12 mouse cellular contexts compared by ENCODE assay signal in the genomic region with DNA sequence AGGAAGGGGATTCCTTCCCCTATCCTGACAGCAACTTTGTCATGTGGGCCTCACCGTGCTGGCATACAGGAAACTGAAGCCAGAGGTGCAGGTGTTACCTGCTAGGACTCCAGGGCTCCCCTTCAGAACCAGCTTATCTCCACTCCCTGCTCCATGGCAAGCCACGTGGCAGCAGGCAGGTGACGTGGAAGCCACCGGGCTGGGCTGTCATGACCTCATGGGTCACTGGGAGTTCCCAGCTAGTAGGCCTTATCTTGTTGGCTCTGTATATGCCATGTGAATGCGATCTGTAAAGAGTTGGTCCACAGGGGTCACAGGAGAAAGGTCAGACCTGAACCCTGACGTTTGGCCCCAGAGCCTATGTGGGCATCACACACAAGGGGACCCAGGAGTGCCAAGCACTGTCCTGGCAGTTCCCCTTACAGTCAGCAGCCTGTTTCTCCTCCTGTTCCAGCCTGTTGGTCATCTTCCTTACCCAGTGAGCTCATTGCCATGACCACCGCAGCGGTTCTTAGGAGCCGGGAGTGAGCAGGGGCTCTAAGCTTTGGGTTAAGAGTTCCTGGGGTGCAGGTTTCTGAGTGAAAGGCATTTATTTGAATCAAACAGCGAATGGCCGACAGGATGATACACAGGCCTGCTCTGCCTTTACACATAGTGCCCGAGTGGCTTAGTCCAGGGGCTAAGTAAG. TPM values are rescaled to one million over a fixed set of nuclear protein-coding genes. Genes with fewer than 3 reads are reported as not detected.
DNase-seq lines count a peak whose midpoint lies in the region; ATAC-seq and TF ChIP-seq lines count a peak whose summit lies in the region.
"Had no signal": no experiment of that assay in that cellular context is flagged by ENCODE, and none has a peak within 500 bp of the region (broad histone marks: within the 10 kb centered on the region; RNA-seq: fewer than 3 reads in every experiment).

No protein-coding gene starts in this region.

- TF ChIP-seq EP300 in MEL (IDR thresholded peaks at IDR 0.05; ENCODE audit: low read depth in 1 of 2, low read length in 2 of 2): no peak

- H3K9me3 ChIP-seq in hindbrain, embryonic 14.5 days (ENCODE audit: control insufficient read depth, low read length): no peaks in the 10 kb centered on the region
- no peaks in the 10 kb centered on the region for H3K9me3 ChIP-seq in hindbrain, embryonic 12.5 days (replicated peaks)
- H3K9me3 ChIP-seq in MEL (replicated peaks; ENCODE audit: insufficient read depth, low read length): no peaks in the 10 kb centered on the region
- no peaks in the 10 kb centered on the region for H3K9me3 ChIP-seq in embryonic facial prominence, embryonic 15.5 days (replicated peaks)
- peaks cover 5% of the 10 kb centered on the region for H3K9me3 ChIP-seq in liver, embryonic 15.5 days (replicated peaks)
- H3K9me3 ChIP-seq: forebrain, embryonic 15.5 days had no signal

- H3K4me1 ChIP-seq in hindbrain, embryonic 14.5 days (replicated peaks; ENCODE audit: control insufficient read depth, insufficient read depth, low read length): peaks cover 15% of the 10 kb centered on the region
- H3K4me1 ChIP-seq in hindbrain, embryonic 12.5 days: peaks cover 37% of the 10 kb centered on the region
- H3K4me1 ChIP-seq in MEL (ENCODE audit: control insufficient read depth in 1 of 2, insufficient read depth in 2 of 2, low read length in 2 of 2): peaks cover 4 to 18% of the 10 kb centered on the region in 2 experiments; a peak in 3 of 4 replicates
- peaks cover 25% of the 10 kb centered on the region for H3K4me1 ChIP-seq in embryonic facial prominence, embryonic 15.5 days
- peaks cover 79% of the 10 kb centered on the region for H3K4me1 ChIP-seq in liver, embryonic 15.5 days (replicated peaks)

- ATAC-seq in hindbrain, embryonic 14.5 days (ENCODE audit: low FRiP score): no peak
- no peak for ATAC-seq in hindbrain, embryonic 12.5 days (ENCODE audit: low FRiP score)
- no peak for ATAC-seq in embryonic facial prominence, embryonic 15.5 days (ENCODE audit: insufficient number of reproducible peaks, low FRiP score, low TSS enrichment, low read depth)
- peak; percentile 70 for ATAC-seq in liver, embryonic 15.5 days (ENCODE audit: insufficient read depth)
- ATAC-seq: forebrain, embryonic 15.5 days had no signal

- TF ChIP-seq RAD21 in MEL (IDR thresholded peaks at IDR 0.05; ENCODE audit: low read depth, low read length): no peak

- no peak for DNase-seq in hindbrain, embryonic 14.5 days (ENCODE audit: low spot score)
- no peak for DNase-seq in MEL (ENCODE audit: low read depth, low spot score)
- no peak for DNase-seq in frontal cortex, postnatal 10 days (ENCODE audit: low spot score in 2 of 2)
- DNase-seq in retina, embryonic 14.5 days (ENCODE audit: low spot score): no peak
- DNase-seq in cerebellum, adult 18-20 months: no peak
- DNase-seq: right cerebral cortex, adult 18-20 months had no signal

- WGBS in hindbrain, embryonic 14.5 days: 71% methylated on average over 12 of the region's 12 CpGs
- 77% methylated on average over 12 of the region's 12 CpGs for WGBS in hindbrain, embryonic 12.5 days
- 81% methylated on average over 12 of the region's 12 CpGs for WGBS in embryonic facial prominence, embryonic 15.5 days
- 50% methylated on average over 12 of the region's 12 CpGs for WGBS in liver, embryonic 15.5 days (ENCODE audit: insufficient replicate concordance)

- TF ChIP-seq CTCF in MEL (IDR thresholded peaks at IDR 0.05 in 2 of 3, conservative IDR thresholded peaks at IDR 0.05 in 1 of 3; ENCODE audit: control insufficient read depth in 1 of 3, insufficient read depth in 1 of 3, low read depth in 2 of 3, low read length in 3 of 3, poor library complexity in 1 of 3, severe bottlenecking in 1 of 3): no peak

- no peak overlapping the region for H3K4me3 ChIP-seq in hindbrain, embryonic 14.5 days (replicated peaks; ENCODE audit: low read length)
- H3K4me3 ChIP-seq in hindbrain, embryonic 12.5 days: no peak overlapping the region
- H3K4me3 ChIP-seq in MEL (ENCODE audit: control insufficient read depth in 1 of 2, insufficient read depth in 1 of 2, low read depth in 2 of 2, low read length in 2 of 2): no peak overlapping the region
- no peak overlapping the region for H3K4me3 ChIP-seq in embryonic facial prominence, embryonic 15.5 days (replicated peaks)
- peak overlapping the region; percentile 28 for H3K4me3 ChIP-seq in liver, embryonic 15.5 days (replicated peaks)
- H3K4me3 ChIP-seq: forebrain, embryonic 15.5 days had no signal

- H3K79me2 ChIP-seq in MEL (ENCODE audit: control insufficient read depth, insufficient read depth, low read length, poor library complexity): peaks cover 8% of the 10 kb centered on the region

- no peak overlapping the region for H3K4me2 ChIP-seq in hindbrain, embryonic 14.5 days (replicated peaks)
- no peak overlapping the region for H3K4me2 ChIP-seq in hindbrain, embryonic 12.5 days (replicated peaks)
- H3K4me2 ChIP-seq in embryonic facial prominence, embryonic 15.5 days (replicated peaks): no peak overlapping the region
- peak overlapping the region; percentile 57 for H3K4me2 ChIP-seq in liver, embryonic 15.5 days
- H3K4me2 ChIP-seq: forebrain, embryonic 15.5 days had no signal

- no peak; a peak in 1 of 4 replicates for TF ChIP-seq POLR2A in MEL (IDR thresholded peaks at IDR 0.05; ENCODE audit: control insufficient read depth in 1 of 2, insufficient read depth in 1 of 2, low read depth in 1 of 2, low read length in 2 of 2, poor library complexity in 1 of 2)

- H3K27me3 ChIP-seq in hindbrain, embryonic 14.5 days (ENCODE audit: control insufficient read depth, insufficient read depth, low read length): peaks cover 20% of the 10 kb centered on the region
- peaks cover 27% of the 10 kb centered on the region for H3K27me3 ChIP-seq in hindbrain, embryonic 12.5 days
- no peaks in the 10 kb centered on the region for H3K27me3 ChIP-seq in MEL (ENCODE audit: control insufficient read depth in 1 of 2, insufficient read depth in 2 of 2, low read length in 2 of 2)
- H3K27me3 ChIP-seq in embryonic facial prominence, embryonic 15.5 days: peaks cover 17% of the 10 kb centered on the region
- H3K27me3 ChIP-seq in liver, embryonic 15.5 days: no peaks in the 10 kb centered on the region

- peak overlapping the region; percentile 47; the same call in 1 of the 2 replicates for H3K27ac ChIP-seq in hindbrain, embryonic 14.5 days
- no peak overlapping the region for H3K27ac ChIP-seq in hindbrain, embryonic 12.5 days
- H3K27ac ChIP-seq in MEL (ENCODE audit: control insufficient read depth, low read depth, low read length): peak overlapping the region; percentile 16; the same call in 1 of the 2 replicates
- peak overlapping the region; percentile 55 for H3K27ac ChIP-seq in embryonic facial prominence, embryonic 15.5 days (replicated peaks)
- peak overlapping the region; percentile 95 for H3K27ac ChIP-seq in liver, embryonic 15.5 days (replicated peaks)
- H3K27ac ChIP-seq: forebrain, embryonic 15.5 days; macrophage had no signal

- H3K36me3 ChIP-seq in hindbrain, embryonic 14.5 days (replicated peaks; ENCODE audit: control insufficient read depth, insufficient read depth): no peaks in the 10 kb centered on the region
- H3K36me3 ChIP-seq in hindbrain, embryonic 12.5 days: no peaks in the 10 kb centered on the region; the same call in 1 of the 2 replicates
- H3K36me3 ChIP-seq in MEL (ENCODE audit: control insufficient read depth in 1 of 2, insufficient read depth in 2 of 2, low read length in 2 of 2): peaks cover 25 to 33% of the 10 kb centered on the region in 2 experiments
- H3K36me3 ChIP-seq in embryonic facial prominence, embryonic 15.5 days: peaks cover 10% of the 10 kb centered on the region; the same call in 1 of the 2 replicates
- H3K36me3 ChIP-seq in liver, embryonic 15.5 days (replicated peaks): peaks cover 97% of the 10 kb centered on the region
- H3K36me3 ChIP-seq: forebrain, embryonic 15.5 days had no signal

- no peak overlapping the region for H3K9ac ChIP-seq in hindbrain, embryonic 14.5 days
- no peak overlapping the region for H3K9ac ChIP-seq in hindbrain, embryonic 12.5 days
- no peak overlapping the region for H3K9ac ChIP-seq in MEL (ENCODE audit: control insufficient read depth, low read depth, low read length, poor library complexity, severe bottlenecking)
- H3K9ac ChIP-seq in embryonic facial prominence, embryonic 15.5 days: no peak overlapping the region
- H3K9ac ChIP-seq in liver, embryonic 15.5 days: peak overlapping the region; percentile 56
- H3K9ac ChIP-seq: forebrain, embryonic 15.5 days had no signal

TF ChIP-seq in MEL, 35 proteins besides CTCF, POLR2A, EP300 and RAD21 (continues in another document):
- TF ChIP-seq POLR2AphosphoS5 (IDR thresholded peaks at IDR 0.05; ENCODE audit: borderline replicate concordance, low read depth, low read length): no peak

RNA-seq across cellular contexts. Expression of a gene that starts 30.0 kb away (rescaled TPM):
- polyA plus RNA-seq in hindbrain, embryonic 14.5 days (2014; fragmentation: Nextera tagmentation; extraction: Ambion mirVana): 0.21 TPM in 1 of 2 replicates, not detected in the other
- not detected in 2 replicates for polyA plus RNA-seq in hindbrain, embryonic 12.5 days (2016; fragmentation: Nextera tagmentation; extraction: Ambion mirVana)
- 0.12 TPM in 1 of 2 replicates, not detected in the other for total RNA-seq in MEL (2012; rRNA removed)
- under 1 TPM in 1 of 2 experiments, not detected in 1; 0.07 TPM for polyA plus RNA-seq in MEL (2012; ENCODE audit: insufficient read depth in 1 of 2, insufficient read length in 2 of 2, low read depth in 1 of 2, low replicate concordance in 2 of 2, missing spikeins in 1 of 2)
- 0.12 and 0.20 TPM in 2 replicates for polyA plus RNA-seq in embryonic facial prominence, embryonic 15.5 days (2015; fragmentation: Nextera tagmentation; extraction: Ambion mirVana)
- polyA plus RNA-seq in liver, embryonic 15.5 days (2015; fragmentation: Nextera tagmentation; extraction: Ambion mirVana): not detected in 2 replicates
- total RNA-seq: adrenal gland, adult 18-20 months had no signal
- polyA plus RNA-seq: forebrain, embryonic 15.5 days; macrophage had no signal

RNA-seq across cellular contexts. Expression of a gene that starts 45.8 kb away (rescaled TPM):
- 22.9 and 23.4 TPM in 2 replicates for polyA plus RNA-seq in hindbrain, embryonic 14.5 days (2014; fragmentation: Nextera tagmentation; extraction: Ambion mirVana)
- 64.0 and 64.4 TPM in 2 replicates for polyA plus RNA-seq in hindbrain, embryonic 12.5 days (2016; fragmentation: Nextera tagmentation; extraction: Ambion mirVana)
- total RNA-seq in MEL (2012; rRNA removed): 84.3 and 98.5 TPM in 2 replicates
- polyA plus RNA-seq in MEL (2012; ENCODE audit: insufficient read depth in 1 of 2, insufficient read length in 2 of 2, low read depth in 1 of 2, low replicate concordance in 2 of 2, missing spikeins in 1 of 2): 100 to 1,000 TPM in 1 of 2 experiments, 10 to 100 TPM in 1; 30.2 to 122 TPM
- polyA plus RNA-seq in embryonic facial prominence, embryonic 15.5 days (2015; fragmentation: Nextera tagmentation; extraction: Ambion mirVana): 48.2 and 49.7 TPM in 2 replicates
- polyA plus RNA-seq in liver, embryonic 15.5 days (2015; fragmentation: Nextera tagmentation; extraction: Ambion mirVana): 23.1 and 25.6 TPM in 2 replicates

RNA-seq across cellular contexts. Expression of a gene that starts 48.6 kb away (rescaled TPM):
- polyA plus RNA-seq in hindbrain, embryonic 14.5 days (2014; fragmentation: Nextera tagmentation; extraction: Ambion mirVana): 1.8 and 2.0 TPM in 2 replicates
- polyA plus RNA-seq in hindbrain, embryonic 12.5 days (2016; fragmentation: Nextera tagmentation; extraction: Ambion mirVana): 2.5 and 3.3 TPM in 2 replicates
- total RNA-seq in MEL (2012; rRNA removed): 104 and 133 TPM in 2 replicates
- polyA plus RNA-seq in MEL (2012; ENCODE audit: insufficient read depth in 1 of 2, insufficient read length in 2 of 2, low read depth in 1 of 2, low replicate concordance in 2 of 2, missing spikeins in 1 of 2): 100 to 1,000 TPM; 260 to 343 TPM
- polyA plus RNA-seq in embryonic facial prominence, embryonic 15.5 days (2015; fragmentation: Nextera tagmentation; extraction: Ambion mirVana): 1.4 and 1.6 TPM in 2 replicates
- 12.0 and 14.9 TPM in 2 replicates for polyA plus RNA-seq in liver, embryonic 15.5 days (2015; fragmentation: Nextera tagmentation; extraction: Ambion mirVana)

Comparison
In these comparisons a context has a peak if more than half of its experiments do, and no peak if none do; other contexts are left out.
1. RNA of a gene that starts 48.6 kb away (polyA plus RNA-seq): 260 to 343 TPM in MEL; 12.0 to 14.9 TPM in liver, embryonic 15.5 days, 2.5 to 3.3 TPM in hindbrain, embryonic 12.5 days, 1.8 to 2.0 TPM in hindbrain, embryonic 14.5 days and 1.4 to 1.6 TPM in embryonic facial prominence, embryonic 15.5 days; every median in the first group is over 10 times any median in the second.